Comparison of ENCODE assay signal across 21 mouse cellular contexts in genomic region chr4:144905128-144905527, GRCm38 (mm10). TPM values are rescaled to one million over a fixed set of nuclear protein-coding genes. Genes with fewer than 3 reads are reported as not detected.
DNase-seq lines count a peak whose midpoint lies in the region; ATAC-seq and TF ChIP-seq lines count a peak whose summit lies in the region.
"Had no signal": no experiment of that assay in that cellular context is flagged by ENCODE, and none has a peak within 500 bp of the region (broad histone marks: within the 10 kb centered on the region; RNA-seq: fewer than 3 reads in every experiment).

No protein-coding gene starts in this region.

- H3K79me2 ChIP-seq in liver, adult 2 months (ENCODE audit: control insufficient read depth, insufficient read depth, low read length), result peaks cover 68% of the 10 kb centered on the region

- H3K36me3 ChIP-seq in heart, embryonic 15.5 days, result no peaks in the 10 kb centered on the region
- H3K36me3 ChIP-seq in liver, adult 2 months (ENCODE audit: control insufficient read depth, insufficient read depth, low read length), result peaks cover 13% of the 10 kb centered on the region; the same call in 1 of the 2 replicates
- H3K36me3 ChIP-seq in intestine, postnatal 0 days (ENCODE audit: control insufficient read depth, insufficient read depth), result peaks cover 4% of the 10 kb centered on the region; the same call in 1 of the 2 replicates
- H3K36me3 ChIP-seq: forebrain, embryonic 10.5 days; hindbrain, embryonic 15.5 days; midbrain, embryonic 12.5 days had no signal

- intact Hi-C loops in heart, postnatal 10 days (cut with DNase I), result no loop called here

- peaks cover 52% of the 10 kb centered on the region for H3K4me1 ChIP-seq in heart, embryonic 15.5 days (replicated peaks)
- peaks cover 87% of the 10 kb centered on the region for H3K4me1 ChIP-seq in liver, adult 2 months (ENCODE audit: control insufficient read depth, insufficient read depth, low read length)
- H3K4me1 ChIP-seq in intestine, postnatal 0 days (replicated peaks; ENCODE audit: control insufficient read depth, insufficient read depth, low read length), result peaks cover 22% of the 10 kb centered on the region
- H3K4me1 ChIP-seq: midbrain, embryonic 12.5 days had no signal

- no peak overlapping the region for H3K4me2 ChIP-seq in heart, embryonic 15.5 days
- H3K4me2 ChIP-seq in intestine, postnatal 0 days (replicated peaks; ENCODE audit: low read depth), result no peak overlapping the region
- H3K4me2 ChIP-seq: hindbrain, embryonic 15.5 days; limb, embryonic 13.5 days; midbrain, embryonic 12.5 days; neural tube, embryonic 12.5 days had no signal

- no peak for TF ChIP-seq CTCF in liver, adult 2 months (IDR thresholded peaks at IDR 0.05; ENCODE audit: low read depth, low read length)
- no peak for TF ChIP-seq CTCF in intestine, postnatal 0 days (IDR thresholded peaks at IDR 0.05; ENCODE audit: low read depth)

- no peak overlapping the region for H3K9ac ChIP-seq in heart, embryonic 15.5 days
- H3K9ac ChIP-seq in liver, adult 2 months (ENCODE audit: low read depth, low read length), result no peak overlapping the region
- no peak overlapping the region for H3K9ac ChIP-seq in intestine, postnatal 0 days (ENCODE audit: low read depth, low read length)
- H3K9ac ChIP-seq: hindbrain, embryonic 15.5 days; limb, embryonic 13.5 days; midbrain, embryonic 12.5 days; neural tube, embryonic 12.5 days had no signal

- no peak for TF ChIP-seq POLR2A in liver, adult 2 months (IDR thresholded peaks at IDR 0.05; ENCODE audit: extremely low read depth, insufficient read depth, low read length)

- no peak overlapping the region for H3K4me3 ChIP-seq in heart, embryonic 15.5 days
- no peak overlapping the region for H3K4me3 ChIP-seq in liver, adult 2 months (ENCODE audit: insufficient read depth, low read depth, low read length)
- no peak overlapping the region for H3K4me3 ChIP-seq in intestine, postnatal 0 days (ENCODE audit: low read depth, low read length)
- H3K4me3 ChIP-seq: forebrain, embryonic 10.5 days; hindbrain, embryonic 15.5 days; layer of hippocampus, adult 2 months; limb, embryonic 13.5 days; midbrain, embryonic 12.5 days; neural tube, embryonic 12.5 days had no signal

- peaks cover 11% of the 10 kb centered on the region; the same call in 1 of the 2 replicates for H3K27me3 ChIP-seq in heart, embryonic 15.5 days
- no peaks in the 10 kb centered on the region for H3K27me3 ChIP-seq in liver, adult 2 months (ENCODE audit: control insufficient read depth, insufficient read depth, low read length)
- H3K27me3 ChIP-seq in intestine, postnatal 0 days (replicated peaks; ENCODE audit: control insufficient read depth, insufficient read depth, low read length), result no peaks in the 10 kb centered on the region
- H3K27me3 ChIP-seq: hindbrain, embryonic 15.5 days; limb, embryonic 13.5 days; midbrain, embryonic 12.5 days; neural tube, embryonic 12.5 days had no signal

- DNase-seq in heart, postnatal 10 days, result no peak
- peak; percentile 22 for DNase-seq in liver, adult 2 months (ENCODE audit: extremely low read depth, low read depth, low spot score)
- DNase-seq in liver (no peak), R1 (ENCODE audit: low read depth, low spot score) (peak; percentile 61)
- DNase-seq in frontal cortex, postnatal 10 days (ENCODE audit: low spot score in 2 of 2), result no peak
- DNase-seq in cerebellum, adult 18-20 months, result no peak
- DNase-seq: adrenal gland, postnatal 14 days; B cell, adult 2 months; cerebellum, adult 11-12 months; kidney, postnatal 14 days; layer of hippocampus, postnatal 36 days; lung, adult 18-20 months; lung, postnatal 36 days had no signal

- no peak for ATAC-seq in heart, embryonic 15.5 days (replicated peaks; ENCODE audit: insufficient number of reproducible peaks, insufficient read depth, low FRiP score, low read depth)
- ATAC-seq in intestine, postnatal 0 days, result peak; percentile 21

- WGBS in heart, embryonic 15.5 days, result 32% methylated on average over 5 of the region's 5 CpGs
- 62% methylated on average over 5 of the region's 5 CpGs for WGBS in liver, adult 2 months
- 34% methylated on average over 5 of the region's 5 CpGs for WGBS in intestine, postnatal 0 days

- no peaks in the 10 kb centered on the region for H3K9me3 ChIP-seq in heart, embryonic 15.5 days (replicated peaks)
- H3K9me3 ChIP-seq in intestine, postnatal 0 days (ENCODE audit: control insufficient read depth), result no peaks in the 10 kb centered on the region
- H3K9me3 ChIP-seq: forebrain, embryonic 10.5 days; hindbrain, embryonic 15.5 days; limb, embryonic 13.5 days; midbrain, embryonic 12.5 days; neural tube, embryonic 12.5 days had no signal

- 0 out of 2 replicates have a peak overlapping the region, but pooled peaks have one; percentile 63 for H3K27ac ChIP-seq in heart, embryonic 15.5 days
- H3K27ac ChIP-seq in liver, adult 2 months (replicated peaks; ENCODE audit: insufficient read depth, low read depth, low read length), result peak overlapping the region; percentile 78
- peak overlapping the region; percentile 89 for H3K27ac ChIP-seq in intestine, postnatal 0 days (ENCODE audit: low read depth, low read length)
- H3K27ac ChIP-seq: forebrain, embryonic 10.5 days; hindbrain, embryonic 15.5 days; limb, embryonic 13.5 days; midbrain, embryonic 12.5 days; neural tube, embryonic 12.5 days had no signal

RNA-seq across cellular contexts. Expression of gene Dhrs3, which starts 12.5 kb away (rescaled TPM):
- 36.3 and 46.4 TPM in 2 replicates for polyA plus RNA-seq in heart, embryonic 15.5 days (2015; fragmentation: Nextera tagmentation; extraction: Ambion mirVana)
- total RNA-seq in heart, postnatal 10 days (2021), result 10 to 100 TPM; 90.2 to 95.2 TPM
- 85.5 and 109 TPM in 2 replicates for total RNA-seq in liver, adult 2 months (2014; rRNA removed)
- polyA plus RNA-seq in liver, adult 2 months (2012; rRNA removed), result 225 and 231 TPM in 2 replicates
- polyA plus RNA-seq in intestine, postnatal 0 days (2015; fragmentation: Nextera tagmentation; extraction: Ambion mirVana), result 93.0 and 100 TPM in 2 replicates

Comparison
In these comparisons a context has a peak if more than half of its experiments do, and no peak if none do; other contexts are left out.
1. DNase-seq: peak in liver, adult 2 months (single experiment) and R1 (single experiment); none in heart, postnatal 10 days (0 of 2), liver (single experiment), frontal cortex, postnatal 10 days (0 of 2) and cerebellum, adult 18-20 months (0 of 2).
2. Peak in every context shown above with its lines, with median percentiles within 50 percentile points of each other: H3K27ac ChIP-seq.